Mouse (Mus musculus): ENCODE measurements around the gene Palld.

- no peak for TF ChIP-seq POLR2A (IDR thresholded peaks at IDR 0.05; ENCODE audit: low read depth, low read length)
- TF ChIP-seq CTCF (IDR thresholded peaks at IDR 0.05; ENCODE audit: extremely low read depth, insufficient read length, insufficient replicate concordance, low read depth, low read length), result no peak
Observed at GRCm38 (mm10) chr8:61782931-61783491, 119.5 kb downstream of the Palld start.

Measured in small intestine, adult 2 months (tissue).